Mouse (Mus musculus): ENCODE results near the gene Fam49a. TPM values are rescaled to one million over a fixed set of nuclear protein-coding genes. Genes with fewer than 3 reads are reported as not detected.

Gene Fam49a
- polyA plus RNA-seq, 1 experiment: 0.38 TPM

DNA sequence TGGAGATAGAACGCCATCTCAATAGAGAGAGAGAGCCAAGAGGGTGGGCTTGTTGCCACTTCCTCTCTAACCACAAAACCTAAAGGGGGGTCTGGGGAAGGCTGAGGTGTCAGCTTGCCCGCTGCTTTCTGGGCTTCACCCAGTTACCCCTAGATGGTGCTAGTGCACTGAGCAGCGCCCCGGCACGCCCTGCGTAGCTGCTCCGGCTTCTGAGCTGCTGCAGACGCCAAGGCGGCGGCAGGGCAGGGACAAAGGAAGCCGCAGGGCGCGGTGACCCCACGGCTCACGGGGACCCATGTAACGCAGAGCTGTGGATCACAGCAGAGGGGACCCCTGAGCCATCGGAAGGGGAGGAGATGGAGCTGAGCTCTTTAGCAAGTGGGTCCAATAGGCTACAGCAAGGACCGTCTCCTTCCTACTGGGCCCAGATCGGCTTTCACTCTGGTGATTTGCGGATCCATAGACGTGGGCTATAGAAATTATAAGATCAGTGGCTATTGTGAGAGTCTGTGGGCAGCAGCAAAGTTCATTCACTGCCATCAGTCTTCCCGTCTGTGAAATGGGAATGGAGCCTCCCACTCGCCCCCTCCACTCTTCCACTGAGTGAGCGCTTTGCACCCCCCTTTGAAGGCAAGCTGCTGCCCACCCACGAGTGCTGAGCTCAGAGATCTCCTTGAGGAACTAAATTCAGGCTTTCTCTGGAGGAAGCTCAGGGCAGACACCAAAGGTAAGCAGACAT, 159.1 kb downstream of the Fam49a start:
- no peaks in the 10 kb centered on the region for H3K36me3 ChIP-seq (ENCODE audit: control insufficient read depth, insufficient read depth, low read length)
- no peak overlapping the region for H3K27ac ChIP-seq (ENCODE audit: control insufficient read depth, insufficient read depth, low read depth, low read length)
- H3K4me3 ChIP-seq (ENCODE audit: control insufficient read depth, low read depth, low read length): peak overlapping the region; percentile 48
- H3K4me1 ChIP-seq (ENCODE audit: control insufficient read depth, insufficient read depth, low read length): no peaks in the 10 kb centered on the region; the same call in 1 of the 2 replicates
- no peaks in the 10 kb centered on the region for H3K27me3 ChIP-seq (ENCODE audit: control insufficient read depth, insufficient read depth, low read length)
- TF ChIP-seq CTCF (IDR thresholded peaks at IDR 0.05; ENCODE audit: control insufficient read depth, insufficient read depth, insufficient replicate concordance, low read depth, low read length) (peak; percentile 82; the same call in 1 of the 2 replicates), POLR2A (IDR thresholded peaks at IDR 0.05; ENCODE audit: control insufficient read depth, low read depth, low read length) (no peak)

DNA sequence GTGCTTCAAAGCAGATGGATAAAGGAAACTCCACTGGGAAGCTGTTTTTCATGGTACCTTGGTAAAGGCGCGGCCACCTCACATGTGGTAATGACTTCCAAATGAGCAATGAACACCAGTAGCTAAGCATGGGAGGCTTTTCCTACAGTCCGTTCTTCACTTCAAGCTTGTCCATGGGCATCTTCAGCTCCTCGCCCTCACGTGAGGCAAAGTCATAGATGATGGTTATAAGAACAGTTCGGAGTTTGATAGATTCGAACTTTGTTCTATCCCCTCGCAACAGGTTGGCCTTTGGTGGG, 159.6 kb downstream of the Fam49a start:
- no peak for TF ChIP-seq POLR2A (IDR thresholded peaks at IDR 0.05; ENCODE audit: control insufficient read depth, low read depth, low read length)
- TF ChIP-seq CTCF (IDR thresholded peaks at IDR 0.05; ENCODE audit: control insufficient read depth, insufficient read depth, insufficient replicate concordance, low read depth, low read length): no peak
- H3K27ac ChIP-seq (ENCODE audit: control insufficient read depth, insufficient read depth, low read depth, low read length): no peak overlapping the region
- H3K4me3 ChIP-seq (ENCODE audit: control insufficient read depth, low read depth, low read length): no peak overlapping the region
- H3K27me3 ChIP-seq (ENCODE audit: control insufficient read depth, insufficient read depth, low read length): no peaks in the 10 kb centered on the region
- no peaks in the 10 kb centered on the region; the same call in 1 of the 2 replicates for H3K4me1 ChIP-seq (ENCODE audit: control insufficient read depth, insufficient read depth, low read length)
- H3K36me3 ChIP-seq (ENCODE audit: control insufficient read depth, insufficient read depth, low read length): no peaks in the 10 kb centered on the region

DNA sequence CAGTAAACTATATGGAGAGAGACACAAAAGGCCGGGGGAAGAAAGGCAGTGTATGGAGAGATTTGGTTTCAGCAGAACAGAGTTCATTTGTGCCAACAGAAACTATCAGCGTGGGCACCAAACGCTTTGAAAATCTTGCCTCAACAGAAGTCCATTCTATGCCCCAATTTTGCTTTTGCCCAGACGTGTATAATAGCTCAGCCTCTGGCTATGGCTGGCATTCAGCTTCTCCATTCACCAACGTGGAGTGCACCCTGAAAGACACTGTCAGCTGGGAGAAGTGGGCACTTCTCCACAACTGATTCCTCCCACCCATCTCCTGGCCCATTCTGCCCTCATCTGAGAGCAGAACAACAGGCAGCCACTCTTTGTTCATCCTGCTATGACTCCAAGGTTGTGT, 163.2 kb downstream of the Fam49a start:
- Histone ChIP-seq H3K27me3 (ENCODE audit: control insufficient read depth, insufficient read depth, low read length) (no peaks in the 10 kb centered on the region), H3K4me3 (ENCODE audit: control insufficient read depth, low read depth, low read length) (no peak overlapping the region), H3K36me3 (ENCODE audit: control insufficient read depth, insufficient read depth, low read length) (no peaks in the 10 kb centered on the region), H3K27ac (ENCODE audit: control insufficient read depth, insufficient read depth, low read depth, low read length) (no peak overlapping the region), H3K4me1 (ENCODE audit: control insufficient read depth, insufficient read depth, low read length) (no peaks in the 10 kb centered on the region; the same call in 1 of the 2 replicates)
- no peak for TF ChIP-seq POLR2A (IDR thresholded peaks at IDR 0.05; ENCODE audit: control insufficient read depth, low read depth, low read length)
- no peak for TF ChIP-seq CTCF (IDR thresholded peaks at IDR 0.05; ENCODE audit: control insufficient read depth, insufficient read depth, insufficient replicate concordance, low read depth, low read length)

DNA sequence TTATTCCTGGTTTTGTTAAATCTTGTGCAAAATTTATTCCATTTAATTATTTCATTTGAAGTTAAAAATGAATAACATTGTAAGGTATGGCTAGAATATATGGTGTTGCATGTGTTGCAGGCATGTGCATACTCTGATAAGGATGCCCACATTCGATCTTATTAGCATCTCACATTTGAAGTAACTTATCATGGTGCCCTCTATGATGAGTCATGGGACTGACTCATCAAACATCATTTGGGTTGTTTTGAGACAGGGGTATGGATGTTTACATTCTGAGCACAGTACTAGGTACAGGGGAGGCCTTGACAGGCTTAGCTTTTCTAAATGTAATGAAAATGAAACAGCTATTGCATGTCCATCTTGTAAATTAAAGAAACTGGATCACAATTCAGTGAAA, 165.3 kb downstream of the Fam49a start:
- H3K4me3 ChIP-seq (ENCODE audit: control insufficient read depth, low read depth, low read length): no peak overlapping the region
- no peak for TF ChIP-seq POLR2A (IDR thresholded peaks at IDR 0.05; ENCODE audit: control insufficient read depth, low read depth, low read length)
- TF ChIP-seq CTCF (IDR thresholded peaks at IDR 0.05; ENCODE audit: control insufficient read depth, insufficient read depth, insufficient replicate concordance, low read depth, low read length): no peak
- H3K36me3 ChIP-seq (ENCODE audit: control insufficient read depth, insufficient read depth, low read length): no peaks in the 10 kb centered on the region
- H3K4me1 ChIP-seq (ENCODE audit: control insufficient read depth, insufficient read depth, low read length): no peaks in the 10 kb centered on the region
- no peaks in the 10 kb centered on the region for H3K27me3 ChIP-seq (ENCODE audit: control insufficient read depth, insufficient read depth, low read length)
- H3K27ac ChIP-seq (ENCODE audit: control insufficient read depth, insufficient read depth, low read depth, low read length): no peak overlapping the region

DNA sequence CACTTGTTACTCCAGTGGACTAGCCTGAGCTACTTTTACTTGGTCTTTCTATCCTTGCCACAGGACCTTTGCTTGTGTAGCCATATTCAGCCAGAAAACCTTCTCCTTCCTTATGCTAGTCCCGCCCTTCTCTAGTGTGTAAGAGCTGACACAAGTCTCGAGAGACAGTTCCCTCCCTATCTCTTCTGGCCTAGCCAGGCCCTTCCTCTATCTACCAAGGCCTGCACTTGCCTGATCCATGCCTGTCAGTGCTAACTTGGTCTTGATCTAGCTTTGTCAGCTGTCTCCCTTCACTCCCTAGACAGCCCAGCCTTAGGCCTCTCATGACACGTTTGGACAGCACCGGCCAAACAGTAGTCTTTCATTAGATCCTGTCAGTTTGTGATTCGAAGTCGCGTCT, 166.9 kb downstream of the Fam49a start:
- TF ChIP-seq CTCF (IDR thresholded peaks at IDR 0.05; ENCODE audit: control insufficient read depth, insufficient read depth, insufficient replicate concordance, low read depth, low read length) (no peak), POLR2A (IDR thresholded peaks at IDR 0.05; ENCODE audit: control insufficient read depth, low read depth, low read length) (no peak)
- no peak overlapping the region for H3K4me3 ChIP-seq (ENCODE audit: control insufficient read depth, low read depth, low read length)
- H3K4me1 ChIP-seq (ENCODE audit: control insufficient read depth, insufficient read depth, low read length): no peaks in the 10 kb centered on the region

More for the DNA sequence above, 166.9 kb downstream of the Fam49a start:
- no peaks in the 10 kb centered on the region for H3K36me3 ChIP-seq (ENCODE audit: control insufficient read depth, insufficient read depth, low read length)
- H3K27ac ChIP-seq (ENCODE audit: control insufficient read depth, insufficient read depth, low read depth, low read length): no peak overlapping the region
- no peaks in the 10 kb centered on the region for H3K27me3 ChIP-seq (ENCODE audit: control insufficient read depth, insufficient read depth, low read length)
